Mouse (Mus musculus) cortical plate, adult 2 months (tissue): ENCODE results near the gene Tmem199. TPM values are rescaled to one million over a fixed set of nuclear protein-coding genes. Genes with fewer than 3 reads are reported as not detected.
"Not testable (repeated sequence)": the region's sequence is repeated elsewhere in the genome, so short reads cannot be mapped to it uniquely, and the experiment has no call there.

Experiments
- H3K27ac ChIP-seq: fragments of 200-500 bp; 2 replicates; pipeline ENCODE4 v1.5.1; 2012; ENCODE audit warnings: low read length, control low read depth, inconsistent platforms; ENCODE audit not compliant: insufficient read depth
- H3K4me1 ChIP-seq: fragments of 200-500 bp; 2 replicates; pipeline ENCODE4 v1.6.1; 2011; ENCODE audit warnings: low read length; ENCODE audit not compliant: control insufficient read depth, insufficient read depth
- H3K4me3 ChIP-seq: fragments of 200-500 bp; 2 replicates; pipeline ENCODE4 v1.5.1; 2011; ENCODE audit warnings: mild to moderate bottlenecking, low read length, control low read depth; ENCODE audit not compliant: insufficient read depth
- CTCF ChIP-seq: fragments of 200-500 bp; IDR thresholded peaks from 2 replicates; pipeline ENCODE4 v1.5.1; 2011; ENCODE audit warnings: mild to moderate bottlenecking, control low read depth, low read length; ENCODE audit not compliant: insufficient read depth; ENCODE audit errors: extremely low read depth
- POLR2A ChIP-seq: fragments of 200-500 bp; IDR thresholded peaks from 2 replicates; pipeline ENCODE4 v1.6.1; 2011; ENCODE audit warnings: mild to moderate bottlenecking, low read length, control low read depth; ENCODE audit not compliant: insufficient read depth; ENCODE audit errors: extremely low read depth
- polyA plus RNA-seq: library from polyadenylated mRNA; depleted of rRNA; stranded (reverse); fragments of >200 nt; gene quantifications from 2 replicates; pipeline ENCODE4 v1.2.3, GENCODE M21; 2012

Tmem199 gene
- polyA plus RNA-seq, 1 experiment: 57.8 TPM

DNA sequence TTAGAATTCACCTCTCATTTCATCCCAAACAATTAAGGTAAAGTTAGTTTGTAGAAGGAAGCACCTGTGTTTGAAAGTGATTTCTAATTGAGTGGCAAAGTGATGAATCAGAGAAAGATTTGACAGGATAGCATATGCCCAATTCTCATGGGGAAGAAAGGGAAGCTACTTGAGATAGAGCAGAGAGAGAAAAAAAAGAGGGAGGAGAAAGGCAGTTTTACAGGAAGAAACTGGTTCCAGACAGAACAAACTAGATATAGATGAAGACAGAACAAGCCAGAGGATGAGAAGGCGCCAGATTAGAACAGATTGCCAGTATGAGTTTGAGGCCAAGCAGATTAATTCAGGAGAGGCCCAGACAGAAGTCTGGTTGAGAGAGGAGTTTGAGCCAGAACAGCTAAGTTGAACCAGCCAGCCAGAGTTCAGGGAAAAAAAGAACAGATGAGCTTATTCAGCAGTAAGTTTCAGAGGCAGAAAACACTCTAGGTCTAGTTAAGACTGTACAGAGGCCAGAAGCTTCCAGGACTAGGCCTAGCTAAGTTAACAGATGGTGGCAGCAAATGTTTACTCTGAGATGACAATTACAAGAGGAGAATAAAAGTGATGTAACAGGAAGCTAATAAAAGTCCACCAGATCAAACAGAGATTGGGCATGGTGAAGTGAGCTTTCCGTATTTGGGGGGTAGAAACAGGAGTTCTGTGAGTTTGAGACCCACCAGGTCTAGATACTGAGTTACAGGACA lies 35.9 kb upstream of the Tmem199 start:
- Histone ChIP-seq H3K4me3 (no peak overlapping the region), H3K4me1 (no peaks in the 10 kb centered on the region), H3K27ac (no peak overlapping the region)
- no peak for TF ChIP-seq CTCF
- no peak for TF ChIP-seq POLR2A

DNA sequence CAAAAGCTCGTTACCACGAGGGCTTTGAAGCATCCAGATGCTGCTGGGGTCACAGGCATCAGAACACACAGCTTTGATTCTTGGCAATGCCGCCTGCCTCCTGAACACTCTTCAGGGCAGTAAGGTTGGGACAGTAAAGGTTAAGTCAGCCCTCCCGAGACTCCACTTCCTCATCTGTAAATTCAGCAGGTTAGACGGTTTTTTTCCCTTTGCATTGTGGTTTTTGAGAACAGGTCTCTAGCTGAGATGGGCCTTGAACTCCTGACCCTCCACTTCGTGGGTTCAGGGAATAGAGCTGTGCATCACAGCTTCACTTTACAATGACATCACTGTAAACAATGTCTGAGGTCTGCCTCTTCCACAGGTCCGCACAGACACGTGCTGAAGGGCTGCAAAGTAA lies 33.2 kb upstream of the Tmem199 start:
- H3K4me3 ChIP-seq: no peak overlapping the region

DNA sequence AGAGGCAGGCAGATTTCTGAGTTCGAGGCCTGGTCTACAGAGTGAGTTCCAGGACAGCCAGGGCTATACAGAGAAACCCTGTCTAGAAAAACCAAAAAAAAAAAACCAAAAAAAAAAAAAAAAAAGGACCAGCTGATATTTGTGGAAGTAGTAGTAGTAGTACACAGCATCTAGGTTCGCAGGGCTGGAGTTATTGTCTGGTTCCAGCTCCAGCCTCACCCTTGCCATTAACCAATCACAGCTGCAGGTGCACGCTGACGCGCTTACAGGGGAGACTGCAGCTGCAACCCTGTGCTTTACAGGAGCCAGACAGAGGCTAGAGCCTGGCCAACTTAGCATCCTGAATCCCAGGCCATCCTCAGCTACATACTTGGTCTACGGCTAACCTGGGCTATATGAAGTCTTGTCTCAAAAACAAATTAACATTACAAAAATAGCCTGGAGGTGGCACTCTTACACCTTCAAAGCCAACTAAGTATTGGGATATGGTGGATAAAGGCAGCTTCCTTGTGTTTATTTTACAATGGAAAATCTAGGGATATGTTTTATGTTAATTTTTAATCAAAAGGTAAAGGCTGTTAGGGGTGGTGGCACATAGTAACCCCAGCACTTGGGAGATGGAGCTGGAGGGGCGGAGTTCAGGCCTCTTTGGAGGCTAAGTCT lies 32.6 kb upstream of the Tmem199 start:
- TF ChIP-seq POLR2A (no peak), CTCF (no peak)
- no peaks in the 10 kb centered on the region for H3K4me1 ChIP-seq
- no peak overlapping the region for H3K27ac ChIP-seq
- H3K4me3 ChIP-seq: no peak overlapping the region

More for the DNA sequence above, 33.2 kb upstream of the Tmem199 start:
- no peak overlapping the region for H3K27ac ChIP-seq
- TF ChIP-seq CTCF (no peak), POLR2A (no peak)
- no peaks in the 10 kb centered on the region for H3K4me1 ChIP-seq

DNA sequence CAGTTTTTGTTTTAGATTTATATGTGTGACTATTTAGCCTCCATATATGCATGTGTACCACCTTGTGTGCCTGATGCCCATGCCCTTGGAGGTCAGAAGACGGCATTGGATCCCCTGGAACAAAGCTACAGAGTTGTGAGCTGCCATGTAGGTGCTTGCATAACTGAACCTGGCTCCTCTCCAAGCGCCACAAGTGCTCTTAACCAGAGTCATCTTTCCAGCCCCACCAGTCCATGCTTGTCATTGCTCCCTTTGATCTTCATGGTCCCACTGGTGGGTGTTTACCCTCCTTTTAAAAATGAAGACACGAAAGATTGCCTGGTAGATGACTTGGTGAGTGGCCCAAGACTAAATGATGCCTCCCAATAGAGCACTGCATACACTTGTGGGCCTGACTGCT lies 28.4 kb upstream of the Tmem199 start:
- H3K4me3 ChIP-seq: no peak overlapping the region
- TF ChIP-seq CTCF: no peak

DNA sequence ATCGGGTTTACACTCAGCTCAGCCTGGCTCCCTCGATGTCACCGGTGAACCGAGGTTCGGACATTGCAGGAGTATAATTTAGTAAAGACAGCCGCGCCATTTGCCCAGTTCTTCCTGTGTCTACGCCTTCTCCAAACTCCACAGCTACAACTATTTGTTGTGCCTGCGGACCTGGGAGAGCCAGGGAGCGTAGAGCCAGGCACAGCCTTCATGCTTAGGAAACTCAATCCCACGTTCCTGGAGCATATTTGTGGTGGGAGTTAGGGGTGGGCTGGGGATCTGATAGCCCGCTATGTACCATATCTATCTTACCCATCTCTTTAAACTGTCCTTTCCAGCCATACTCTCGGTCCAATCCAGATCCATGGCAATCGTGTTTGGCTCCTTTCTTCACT lies 24.7 kb upstream of the Tmem199 start:
- Histone ChIP-seq H3K27ac (no peak overlapping the region), H3K4me3 (peak overlapping the region; percentile 65), H3K4me1 (peaks cover 5% of the 10 kb centered on the region; the same call in 1 of the 2 replicates)
- TF ChIP-seq CTCF (no peak), POLR2A (no peak)

More for the DNA sequence above, 28.4 kb upstream of the Tmem199 start:
- Histone ChIP-seq H3K4me1 (peaks cover 1% of the 10 kb centered on the region; the same call in 1 of the 2 replicates), H3K27ac (no peak overlapping the region)

DNA sequence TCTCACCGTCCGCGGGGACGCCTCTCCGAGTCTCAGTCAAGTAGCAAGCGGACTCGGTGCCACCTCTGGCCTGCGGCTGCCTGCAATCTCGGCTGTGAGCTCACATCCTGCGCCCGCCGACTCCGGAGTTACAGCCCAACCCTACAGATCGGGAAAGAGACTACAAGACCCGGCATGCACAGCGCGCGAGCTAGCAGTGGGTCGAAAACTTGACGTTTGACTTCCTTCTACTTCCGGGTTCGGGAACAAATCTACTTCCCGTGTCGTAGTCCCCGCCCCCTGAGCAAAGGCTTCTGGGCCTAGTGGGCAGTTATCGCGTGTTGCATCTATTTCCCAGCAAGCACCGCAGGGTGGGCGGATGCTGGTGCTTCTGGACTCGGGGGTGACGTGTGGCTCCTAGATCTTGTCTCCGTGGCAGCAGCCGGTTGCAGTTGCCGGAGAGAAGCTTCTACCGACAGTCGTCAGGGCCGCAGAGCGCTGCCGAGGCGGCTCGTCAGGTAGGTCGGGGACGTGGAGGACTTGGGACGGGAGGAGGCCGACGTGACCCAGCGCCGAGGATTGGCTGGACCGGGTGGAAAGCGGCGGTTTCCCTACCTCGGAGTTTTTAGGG lies 24.2 kb upstream of the Tmem199 start, which contains the start of the genes Tnfaip1 and Ift20:
TSS of gene Tnfaip1 (minus strand) at position 253 of the 610 bp plus-strand sequence.
TSS of gene Ift20 (plus strand) at position 282 of the 610 bp plus-strand sequence.
- no peak for TF ChIP-seq CTCF
- peak; percentile 90 for TF ChIP-seq POLR2A
- H3K27ac ChIP-seq: peak within 1 kb of the TSS; percentile 13; the same call in 1 of the 2 replicates

DNA sequence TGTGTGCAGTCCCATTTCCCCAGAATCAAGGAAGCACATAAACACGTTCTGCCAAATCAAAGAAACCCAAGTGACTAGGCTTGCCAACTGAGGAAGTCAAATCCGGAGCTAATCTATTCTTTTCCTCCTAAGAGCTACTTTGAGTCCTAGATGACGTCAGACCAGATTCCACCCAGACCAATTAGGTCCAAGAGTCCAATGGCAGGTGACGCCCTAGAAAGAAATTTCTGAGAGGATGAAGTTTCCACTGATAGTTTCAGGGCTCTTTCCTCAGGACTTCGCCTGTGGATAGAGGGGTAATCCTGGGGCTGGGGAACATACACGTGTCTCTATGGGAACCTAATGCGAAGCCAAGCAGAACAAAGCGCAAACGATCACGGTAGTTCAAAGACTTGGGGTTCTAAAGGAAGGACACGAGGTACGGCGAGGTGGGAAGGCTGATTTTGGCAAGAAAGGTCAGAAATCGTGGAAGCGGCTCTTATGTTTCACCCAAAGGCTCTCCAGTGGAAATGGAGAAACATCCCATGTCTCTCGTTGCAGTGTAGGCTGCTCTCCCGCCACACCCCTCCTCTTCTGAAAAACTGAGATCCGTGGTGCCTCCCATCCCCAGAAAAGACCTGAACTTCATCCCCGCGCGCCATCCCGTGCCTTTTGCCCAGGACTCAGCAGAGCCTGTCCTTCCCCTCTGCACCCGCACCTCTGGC lies 23.6 kb upstream of the Tmem199 start:
- Histone ChIP-seq H3K27ac (peak overlapping the region; percentile 13; the same call in 1 of the 2 replicates), H3K4me1 (peaks cover 5% of the 10 kb centered on the region; the same call in 1 of the 2 replicates), H3K4me3 (peak overlapping the region; percentile 65)
- TF ChIP-seq CTCF: no peak
- TF ChIP-seq POLR2A: no peak

More for the DNA sequence above, 24.2 kb upstream of the Tmem199 start, which contains the start of the genes Tnfaip1 and Ift20:
- Histone ChIP-seq H3K4me3 (peak within 1 kb of the TSS; percentile 65), H3K4me1 (peaks cover 5% of the 10 kb centered on the region; the same call in 1 of the 2 replicates)

DNA sequence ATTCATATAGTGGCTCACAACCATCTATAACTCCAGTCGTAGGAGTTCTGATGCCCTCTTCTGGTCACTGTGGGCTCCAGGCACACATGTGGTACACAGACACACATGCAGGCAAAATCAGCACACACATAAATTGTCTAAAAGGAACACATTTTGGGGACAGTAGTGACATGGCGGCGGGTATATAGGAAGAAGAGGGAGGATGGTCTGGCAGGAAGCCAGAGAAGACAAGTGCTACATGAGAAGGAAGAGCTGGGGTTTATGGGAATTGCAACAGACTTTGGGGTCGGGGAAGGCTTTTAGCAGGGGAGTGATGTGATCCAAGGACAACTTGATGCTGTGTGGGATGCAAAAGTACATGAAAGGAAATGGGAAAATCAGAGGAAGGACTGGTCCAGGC lies 22.5 kb upstream of the Tmem199 start:
- H3K4me3 ChIP-seq: no peak overlapping the region
- no peak overlapping the region for H3K27ac ChIP-seq

DNA sequence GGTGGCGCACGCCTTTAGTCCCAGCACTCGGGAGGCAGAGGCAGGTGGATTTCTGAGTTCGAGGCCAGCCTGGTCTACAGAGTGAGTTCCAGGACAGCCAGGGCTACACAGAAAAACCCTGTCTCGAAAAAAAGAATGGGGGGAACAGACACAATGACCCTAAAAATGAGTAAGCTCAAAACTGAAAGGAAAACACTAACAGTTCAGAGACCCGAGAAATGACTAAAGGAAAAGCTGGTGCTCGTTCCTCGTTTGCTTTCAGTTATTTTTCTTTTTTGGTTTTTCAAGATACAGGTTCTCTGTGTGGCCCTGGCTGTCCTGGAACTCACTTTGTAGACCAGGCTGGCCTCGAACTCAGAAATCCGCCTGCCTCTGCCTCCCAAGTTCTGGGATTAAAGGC lies 19.5 kb upstream of the Tmem199 start:
- not testable (repeated sequence) for H3K4me3 ChIP-seq, H3K27ac ChIP-seq, H3K4me1 ChIP-seq

More for the DNA sequence above, 22.5 kb upstream of the Tmem199 start:
- peaks cover 5% of the 10 kb centered on the region; the same call in 1 of the 2 replicates for H3K4me1 ChIP-seq
- TF ChIP-seq CTCF (no peak), POLR2A (no peak)
